Mouse (Mus musculus) cerebellum, postnatal 4 days (tissue): ENCODE results near the gene Fat3.

Experiments used
- DNase-seq, 2 experiments: peaks; one replicate each; pipeline ENCODE4 v3.0.0; 2022; ENCODE audit warnings: low spot score in 2 of 2, mixed read lengths in 1 of 2

Fat3 gene

GRCm38 (mm10) chr9:15874506-15875160 is 626.5 kb downstream of the Fat3 start, which contains the start of gene Mtnr1b:
Gene Mtnr1b (minus strand): TSS chr9:15874556.
- no peak for DNase-seq

- no peak for DNase-seq
Measured at GRCm38 (mm10) chr9:15870013-15870412, 631.1 kb downstream of the Fat3 start.

- no peak for DNase-seq
Measured at GRCm38 (mm10) chr9:15869456-15869855, 631.6 kb downstream of the Fat3 start.

- DNase-seq = no peak
Measured at GRCm38 (mm10) chr9:15866280-15867072, 634.6 kb downstream of the Fat3 start.

- no peak for DNase-seq
Measured at GRCm38 (mm10) chr9:15861402-15861801, 639.7 kb downstream of the Fat3 start.
